Mouse (Mus musculus): ENCODE results near the gene Vmn1r69. TPM values are rescaled to one million over a fixed set of nuclear protein-coding genes. Genes with fewer than 3 reads are reported as not detected.

Vmn1r69 gene
- not detected in 2 replicates for polyA plus RNA-seq (2014; fragmentation: Nextera tagmentation; extraction: Ambion mirVana)

- no peak for ATAC-seq (replicated peaks; ENCODE audit: low FRiP score, low TSS enrichment, low read depth)
- H3K9ac ChIP-seq (ENCODE audit: low read length) = no peak within 1 kb of the TSS
- DNase-seq (ENCODE audit: low spot score) = no peak
Observed at GRCm38 (mm10) chr7:10613559-10613958, at the start of gene Vmn1r69. Gene Vmn1r69 (minus strand): TSS chr7:10613659.

GRCm38 (mm10) chr7:10631232-10631631 is 17.8 kb upstream of the Vmn1r69 start, which contains the start of gene Vmn1r70:
Gene Vmn1r70 (plus strand): TSS chr7:10631532.
- no peak within 1 kb of the TSS for H3K27ac ChIP-seq (ENCODE audit: low read depth)
- H3K27me3 ChIP-seq (replicated peaks; ENCODE audit: control insufficient read depth, insufficient read depth, low read length) = no peaks in the 10 kb centered on the region
- ATAC-seq (replicated peaks; ENCODE audit: low FRiP score, low TSS enrichment, low read depth) (no peak), DNase-seq (ENCODE audit: low spot score) (no peak)
- peaks cover 14% of the 10 kb centered on the region; the same call in 1 of the 2 replicates for H3K9me3 ChIP-seq (ENCODE audit: control insufficient read depth, low read length)
- WGBS = 62% methylated on average over 1 of the region's 1 CpGs
- no peaks in the 10 kb centered on the region for H3K36me3 ChIP-seq (ENCODE audit: control insufficient read depth, insufficient read depth, low read length)
- H3K4me3 ChIP-seq (ENCODE audit: low read depth, low read length) = no peak within 1 kb of the TSS
- no peak within 1 kb of the TSS for H3K9ac ChIP-seq (ENCODE audit: low read length)
- H3K4me2 ChIP-seq (ENCODE audit: low read length) = no peak within 1 kb of the TSS
- no peaks in the 10 kb centered on the region for H3K4me1 ChIP-seq (replicated peaks; ENCODE audit: control insufficient read depth, insufficient read depth, low read length)

More at GRCm38 (mm10) chr7:10613559-10613958, at the start of gene Vmn1r69:
- Histone ChIP-seq H3K27me3 (replicated peaks; ENCODE audit: control insufficient read depth, insufficient read depth, low read length) (no peaks in the 10 kb centered on the region), H3K4me3 (ENCODE audit: low read depth, low read length) (no peak within 1 kb of the TSS), H3K9me3 (ENCODE audit: control insufficient read depth, low read length) (peaks cover 4% of the 10 kb centered on the region), H3K4me1 (replicated peaks; ENCODE audit: control insufficient read depth, insufficient read depth, low read length) (no peaks in the 10 kb centered on the region), H3K4me2 (ENCODE audit: low read length) (no peak within 1 kb of the TSS), H3K27ac (ENCODE audit: low read depth) (no peak within 1 kb of the TSS), H3K36me3 (ENCODE audit: control insufficient read depth, insufficient read depth, low read length) (no peaks in the 10 kb centered on the region)

DNA sequence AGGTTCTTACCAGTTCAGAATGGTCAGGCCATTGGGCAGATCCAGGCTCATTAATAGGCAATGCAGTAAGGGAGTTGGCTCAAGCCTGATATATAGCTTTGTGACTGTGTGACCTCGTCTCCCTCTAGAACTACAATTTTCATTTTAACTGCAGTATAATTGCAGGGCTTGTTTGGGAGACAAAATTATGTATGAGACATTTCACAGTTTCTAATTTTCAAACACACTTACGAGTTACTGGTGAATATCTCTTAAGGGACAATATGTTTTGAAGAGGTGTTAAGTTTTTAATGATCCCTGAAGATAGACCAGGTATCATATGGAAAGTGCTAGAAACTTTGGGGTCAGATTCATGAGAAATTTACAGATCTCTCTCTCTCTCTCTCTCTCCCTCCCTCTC is 55.1 kb downstream of the Vmn1r69 start, which contains the start of gene Vmn1r68:
Gene Vmn1r68, minus strand, starts transcription at position 101 of the 400 bp plus-strand sequence.
- ATAC-seq (replicated peaks; ENCODE audit: low FRiP score, low TSS enrichment, low read depth) (no peak), DNase-seq (ENCODE audit: low spot score) (no peak)
- H3K9ac ChIP-seq (ENCODE audit: low read length) = no peak within 1 kb of the TSS
- H3K4me1 ChIP-seq (replicated peaks; ENCODE audit: control insufficient read depth, insufficient read depth, low read length) = no peaks in the 10 kb centered on the region
- H3K36me3 ChIP-seq (ENCODE audit: control insufficient read depth, insufficient read depth, low read length) = no peaks in the 10 kb centered on the region
- H3K4me3 ChIP-seq (ENCODE audit: low read depth, low read length) = no peak within 1 kb of the TSS
- H3K27me3 ChIP-seq (replicated peaks; ENCODE audit: control insufficient read depth, insufficient read depth, low read length) = no peaks in the 10 kb centered on the region
- no peaks in the 10 kb centered on the region for H3K9me3 ChIP-seq (ENCODE audit: control insufficient read depth, low read length)
- 83% methylated on average over 2 of the region's 2 CpGs for WGBS
- H3K27ac ChIP-seq (ENCODE audit: low read depth) = no peak within 1 kb of the TSS
- no peak within 1 kb of the TSS for H3K4me2 ChIP-seq (ENCODE audit: low read length)

Other genes starting within 250 kb of the Vmn1r69 start
- gene Vmn1r67, start 170.3 kb downstream of the Vmn1r69 start, polyA plus RNA-seq (2014; fragmentation: Nextera tagmentation; extraction: Ambion mirVana) = not detected in 2 replicates
- gene Zik1, start 118.3 kb downstream of the Vmn1r69 start, polyA plus RNA-seq (2014; fragmentation: Nextera tagmentation; extraction: Ambion mirVana) = 11.1 and 14.8 TPM in 2 replicates
- not detected in 2 replicates for gene Vmn1r68, start 55.2 kb downstream of the Vmn1r69 start, polyA plus RNA-seq (2014; fragmentation: Nextera tagmentation; extraction: Ambion mirVana)
- not detected in 2 replicates for gene Vmn1r70, start 17.9 kb upstream of the Vmn1r69 start, polyA plus RNA-seq (2014; fragmentation: Nextera tagmentation; extraction: Ambion mirVana)
- not detected in 2 replicates for gene Nlrp4b, start 74.1 kb upstream of the Vmn1r69 start, polyA plus RNA-seq (2014; fragmentation: Nextera tagmentation; extraction: Ambion mirVana)
- gene Vmn1r71, start 140.7 kb upstream of the Vmn1r69 start, polyA plus RNA-seq (2014; fragmentation: Nextera tagmentation; extraction: Ambion mirVana) = not detected in 2 replicates